Mouse (Mus musculus) heart, adult 18-20 months (tissue): ENCODE results near the gene Mfsd12. TPM values are rescaled to one million over a fixed set of nuclear protein-coding genes. Genes with fewer than 3 reads are reported as not detected.

Source experiments
- DNase-seq, 2 experiments: peaks; one replicate each; pipeline ENCODE4 v3.0.0; 2021 to 2022; ENCODE audit warnings: mixed read lengths in 1 of 2
- total RNA-seq, 2 experiments: library from RNA; stranded (reverse); gene quantifications; 2 replicates each; pipeline ENCODE4 v1.2.3; 2021

Mfsd12 gene
- total RNA-seq, 2 experiments from 2014 or later: 11.0 to 12.7 TPM

DNA sequence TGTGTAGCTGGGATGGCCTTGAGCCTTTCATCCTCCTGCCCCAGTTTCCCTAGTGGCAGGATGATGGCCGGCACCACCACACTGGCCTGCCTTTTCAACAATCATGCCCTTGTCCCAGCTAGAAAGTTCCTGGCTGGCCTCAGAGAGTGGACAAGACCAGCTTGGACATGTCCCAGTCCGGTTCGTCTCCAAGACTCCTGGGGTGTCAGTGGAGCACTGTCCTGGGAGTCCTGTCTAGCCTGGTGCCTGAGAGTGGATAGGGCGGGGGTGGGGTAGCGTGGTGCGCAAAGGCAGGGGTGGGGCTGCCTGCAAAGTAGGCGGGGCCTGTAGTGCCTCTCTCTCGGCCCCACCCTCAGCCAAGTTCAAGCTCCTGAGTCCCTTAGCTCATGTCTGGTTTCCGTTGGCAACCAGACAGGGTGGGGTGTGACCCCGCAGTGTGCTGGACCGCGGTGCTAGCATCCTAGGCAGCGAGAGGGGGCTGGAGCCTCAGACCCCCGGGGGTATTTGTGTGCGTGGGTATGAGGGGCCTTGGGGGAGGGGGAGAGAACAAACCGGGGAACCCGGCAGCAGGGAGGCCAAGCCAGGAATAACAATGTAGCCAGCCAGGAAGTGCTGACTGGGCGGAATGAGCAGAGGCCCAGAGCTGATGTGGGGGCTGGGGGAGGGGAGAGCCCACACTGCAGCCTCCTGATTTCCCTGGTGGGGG lies 44.4 kb downstream of the Mfsd12 start:
- peak; percentile 86 to 93 for DNase-seq

DNA sequence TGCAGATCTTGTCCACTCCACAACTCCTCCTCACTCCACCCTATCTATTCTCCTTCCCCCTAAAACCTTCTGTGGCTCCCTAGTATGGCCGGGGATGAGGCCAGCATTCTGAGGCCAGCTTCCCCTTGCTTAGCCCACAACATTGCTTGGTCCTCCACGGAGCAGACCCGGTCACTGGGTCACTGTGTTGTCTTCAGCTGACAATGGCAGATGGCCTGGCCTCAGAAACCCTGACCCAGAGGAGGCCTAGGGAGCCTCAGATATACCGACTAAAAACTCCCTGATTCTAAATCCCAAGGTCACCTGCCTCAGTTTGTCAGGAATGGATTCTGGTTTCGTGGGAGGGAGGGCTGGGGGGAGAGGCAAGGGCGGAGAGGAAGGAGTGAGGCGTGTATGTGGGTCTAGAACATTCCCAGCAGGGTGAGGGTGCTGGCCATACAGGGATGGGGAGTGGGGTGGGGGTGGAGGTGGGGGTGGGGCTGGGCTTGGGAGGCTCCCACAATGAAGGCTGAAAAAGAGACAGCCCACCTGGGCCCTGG lies 45.0 kb downstream of the Mfsd12 start:
- no peak for DNase-seq

DNA sequence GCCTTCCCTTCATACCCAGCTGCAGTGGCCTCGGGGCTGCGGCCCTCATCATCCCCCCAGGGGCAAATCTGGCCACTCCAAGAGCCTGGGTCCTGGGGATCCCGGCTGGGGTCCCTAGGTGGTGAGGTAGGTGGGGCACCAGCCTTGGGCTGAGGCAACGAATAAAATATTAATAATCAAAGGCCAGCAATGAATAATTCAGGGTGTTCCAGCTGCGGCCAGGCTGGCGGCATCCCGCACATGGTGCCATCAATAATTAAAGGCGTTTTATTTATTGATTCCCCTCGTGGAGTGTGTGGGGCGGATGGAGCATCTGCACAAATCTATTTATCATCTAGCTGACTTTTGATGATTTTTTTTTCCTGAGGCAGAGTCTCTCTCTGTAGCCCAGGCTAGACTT lies 46.2 kb downstream of the Mfsd12 start:
- DNase-seq: no peak

DNA sequence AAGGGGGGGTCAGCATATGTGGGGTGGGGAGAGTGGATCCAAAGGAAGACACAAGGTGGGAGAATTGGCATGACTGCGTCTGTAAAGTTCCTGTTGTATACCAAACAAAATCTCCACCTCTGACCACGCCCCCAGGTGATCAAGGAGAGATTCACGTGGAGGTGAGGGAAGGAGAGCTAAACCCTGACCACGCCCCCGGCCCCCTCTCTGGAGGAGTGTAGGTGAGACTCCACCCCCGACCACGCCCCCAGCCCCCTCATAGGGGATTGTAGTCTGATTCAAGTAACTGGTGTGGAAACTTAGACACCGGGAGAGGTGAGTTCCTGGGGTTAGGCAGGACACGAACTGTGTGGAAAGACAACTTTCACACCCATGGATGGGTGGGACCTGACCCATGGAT lies 46.8 kb downstream of the Mfsd12 start:
- no peak for DNase-seq

DNA sequence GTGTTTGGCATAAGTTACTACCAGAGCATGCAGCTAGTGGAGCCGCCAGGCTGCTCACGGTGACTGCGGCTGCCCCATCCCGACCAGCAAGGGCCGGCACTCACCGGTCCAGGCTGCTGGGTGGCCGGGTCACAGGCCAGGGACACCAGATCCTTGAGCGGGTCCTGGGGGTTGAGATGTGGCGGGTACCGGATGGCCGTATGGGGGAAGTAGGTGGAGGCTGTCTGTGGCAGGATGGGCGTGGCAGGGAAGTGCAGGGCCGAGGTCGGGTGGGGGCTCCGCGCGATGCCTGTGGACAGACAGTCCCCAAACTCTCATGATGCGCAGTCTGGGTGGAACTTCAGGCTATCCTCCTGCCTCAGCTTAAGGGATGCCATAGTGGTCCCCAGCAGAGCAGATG lies 47.4 kb downstream of the Mfsd12 start:
- DNase-seq: peak; percentile 51 to 76

DNA sequence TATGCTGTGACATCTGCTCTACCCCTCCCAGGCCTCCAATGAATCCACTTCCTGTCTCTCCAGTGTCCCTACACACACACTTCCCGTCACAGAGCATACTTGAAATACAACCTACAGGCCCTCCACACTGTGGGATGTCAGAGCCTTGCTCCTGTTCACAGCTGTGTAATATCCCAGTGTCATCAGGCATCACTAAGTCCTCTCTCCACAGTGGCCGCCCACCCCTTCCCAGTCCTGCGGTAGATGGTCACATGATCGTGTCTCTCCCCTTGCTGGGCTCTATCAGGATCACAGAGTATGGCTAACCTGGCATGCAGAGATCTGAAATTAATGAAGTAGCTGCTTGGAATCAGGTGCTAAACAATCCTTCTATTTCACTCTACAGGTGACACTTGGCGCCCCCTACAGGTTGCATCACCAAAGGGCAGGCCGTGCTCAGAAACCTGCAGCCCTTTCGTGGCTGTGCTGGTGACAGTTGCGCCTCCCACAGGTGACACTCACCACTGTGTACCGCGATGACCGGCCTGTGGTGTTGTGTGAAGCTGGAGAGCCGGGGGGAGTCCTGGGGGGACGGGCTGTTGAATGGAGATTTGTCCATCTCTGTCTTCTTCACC lies 48.4 kb downstream of the Mfsd12 start:
- peak in 1 of 2 experiments; percentile 80 for DNase-seq

DNA sequence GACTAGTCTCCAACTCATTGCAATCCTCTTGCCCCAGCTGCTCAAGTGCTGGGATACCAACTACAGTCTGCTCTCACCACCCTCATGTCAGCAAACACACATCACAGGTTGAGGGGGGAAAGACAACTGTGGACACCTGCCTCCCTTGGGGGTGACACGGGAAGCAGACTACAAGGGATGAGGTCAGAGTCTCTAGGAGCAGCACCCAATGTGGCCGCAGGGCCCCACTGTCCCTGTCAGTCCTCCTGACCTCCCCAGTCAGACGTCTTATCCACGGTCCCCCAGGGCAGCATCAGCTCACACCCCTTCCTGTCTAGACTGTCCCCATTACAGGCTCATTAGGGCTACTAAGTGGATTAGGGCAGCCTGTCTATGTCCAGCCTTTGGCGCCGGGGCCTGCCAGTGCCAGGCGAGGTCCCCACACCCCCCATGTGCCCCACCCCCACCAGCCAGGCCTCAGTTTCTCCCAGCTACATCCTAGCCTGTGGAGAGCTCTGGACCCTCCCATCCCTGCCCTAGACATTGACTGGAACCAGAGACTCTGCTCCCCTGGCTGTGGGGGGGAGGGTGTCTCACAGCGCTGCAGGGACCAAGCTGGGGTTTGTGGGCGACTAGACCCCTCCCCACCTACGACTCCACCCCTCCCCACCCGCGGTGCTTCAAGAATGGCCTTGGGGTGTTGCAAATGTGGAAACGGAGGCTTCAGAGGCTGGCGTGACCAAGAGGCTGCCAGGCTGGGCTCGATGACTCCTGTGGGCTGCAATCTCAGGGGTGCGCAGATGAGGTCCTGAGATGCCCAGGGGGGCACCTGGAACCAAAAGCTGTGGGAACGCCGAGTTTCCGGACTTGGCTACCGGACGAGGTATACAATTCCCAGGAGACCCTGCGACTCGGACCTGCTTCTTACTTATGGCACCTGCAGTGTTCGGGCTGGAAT lies 49.5 kb downstream of the Mfsd12 start:
- no peak for DNase-seq

DNA sequence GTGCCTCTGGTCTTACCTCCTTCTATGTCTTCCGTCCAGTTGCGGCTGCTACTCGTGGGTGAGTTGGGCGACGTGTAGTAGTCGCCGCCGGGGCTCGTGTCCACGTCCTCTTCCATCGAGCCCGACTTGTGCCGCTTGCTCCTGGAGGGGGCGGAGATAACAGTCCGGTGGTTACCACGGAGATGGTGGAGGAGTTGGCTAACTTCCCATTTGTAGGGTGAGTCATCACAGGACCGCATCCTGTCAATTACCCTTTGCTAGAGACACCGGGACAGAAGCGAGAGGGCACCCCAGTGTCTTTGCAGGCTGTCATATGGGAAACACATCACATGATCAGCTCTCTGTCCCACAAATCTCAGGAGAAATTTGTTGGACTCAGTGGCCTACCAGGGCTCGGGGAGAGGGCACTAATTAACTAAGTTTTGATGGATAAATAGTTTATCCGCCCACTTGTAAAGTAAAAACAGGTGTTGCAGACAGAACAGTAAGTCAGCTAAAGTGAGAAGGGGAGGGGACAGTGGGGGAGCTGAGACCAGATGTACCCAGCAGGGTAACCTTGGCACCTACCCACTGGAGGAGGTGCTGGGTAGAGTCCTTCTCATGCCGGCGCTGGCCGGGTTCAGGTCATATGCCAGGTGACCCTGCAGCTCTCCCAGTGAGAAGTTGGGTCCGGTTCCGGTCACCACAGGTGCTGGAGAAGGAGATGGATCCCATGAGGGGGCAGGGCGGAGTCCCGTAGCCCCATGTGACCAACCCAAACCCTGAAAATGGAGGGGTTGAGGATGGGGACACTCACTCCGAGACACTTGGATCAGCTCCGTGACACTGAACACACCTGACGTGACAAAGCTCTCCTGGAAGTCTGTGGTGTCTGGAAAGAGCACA lies 50.5 kb downstream of the Mfsd12 start:
- peak; percentile 90 to 96 for DNase-seq

DNA sequence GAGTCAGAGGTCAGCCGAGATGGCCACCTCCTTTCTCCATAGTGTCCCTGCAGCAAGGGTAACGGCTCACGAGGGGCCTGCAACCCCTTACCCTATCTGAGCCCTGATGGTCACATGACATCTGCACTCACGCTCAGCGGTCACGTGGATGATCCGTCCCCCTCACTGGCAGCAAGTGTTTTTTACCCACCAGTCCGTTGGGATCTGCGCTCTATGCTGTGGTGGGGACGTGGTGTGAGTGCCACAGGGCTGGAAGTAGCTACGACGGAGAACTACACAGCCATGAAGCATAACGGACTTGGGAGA lies 51.1 kb downstream of the Mfsd12 start:
- no peak for DNase-seq

DNA sequence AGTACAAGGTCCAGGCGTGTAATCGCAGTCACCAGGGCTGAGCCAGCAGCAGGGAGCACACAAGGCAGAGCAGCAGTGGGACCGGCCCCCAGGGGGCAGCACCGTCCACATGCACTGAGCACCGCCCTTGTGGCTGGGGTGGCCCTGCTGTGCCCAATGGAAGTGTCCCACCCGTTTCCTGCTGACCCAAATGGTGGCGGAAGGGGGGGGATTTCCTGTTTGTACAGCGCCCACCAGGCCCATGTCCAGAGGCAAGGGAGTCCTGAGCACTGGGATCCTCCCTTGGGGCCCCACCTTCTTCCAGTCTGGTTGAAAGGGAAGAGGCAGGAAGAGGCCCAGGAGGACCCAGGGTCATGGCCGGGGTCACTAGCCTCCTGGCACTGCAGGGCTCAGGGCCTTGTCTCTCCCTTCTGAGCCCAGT lies 51.6 kb downstream of the Mfsd12 start:
- DNase-seq: peak; percentile 92 to 95

DNA sequence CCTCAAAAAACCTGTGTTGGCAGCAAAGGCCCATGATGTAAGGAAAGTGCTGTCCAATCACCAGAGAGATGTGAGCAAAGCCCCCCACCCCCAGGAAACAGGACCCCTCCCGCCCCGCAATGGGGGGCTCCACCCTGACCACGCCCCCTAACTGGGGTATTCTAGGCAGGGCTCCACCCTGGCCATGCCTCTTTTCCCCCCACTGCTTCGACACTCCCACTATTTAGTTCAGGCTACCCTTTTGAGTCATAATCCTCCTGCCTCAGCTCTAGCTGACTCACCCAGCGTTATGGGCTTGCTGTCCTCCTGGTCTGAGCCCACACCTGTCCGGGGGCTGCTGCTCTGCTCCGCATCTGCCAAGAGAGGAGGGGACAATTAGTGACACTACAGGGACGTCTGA lies 52.0 kb downstream of the Mfsd12 start:
- DNase-seq: no peak

DNA sequence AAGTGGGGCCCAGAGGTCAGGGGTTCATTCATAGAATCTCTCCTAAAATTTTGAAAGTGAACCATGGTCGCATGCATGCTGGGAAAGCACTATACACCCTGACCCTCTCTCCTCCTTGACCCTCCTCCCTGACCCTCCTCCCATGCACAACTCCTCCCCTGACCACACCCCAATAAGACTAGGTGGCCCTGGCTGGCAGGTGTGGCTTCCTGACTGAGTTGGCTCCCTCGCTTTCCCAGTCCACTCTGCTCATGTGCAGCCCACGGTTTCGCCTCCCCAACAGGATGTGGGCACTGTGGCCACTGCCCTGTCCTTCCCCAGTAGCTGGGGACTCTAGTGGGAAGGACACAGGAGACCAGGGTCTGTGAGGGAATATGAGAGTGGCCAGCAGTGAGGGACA lies 53.1 kb downstream of the Mfsd12 start:
- no peak for DNase-seq

DNA sequence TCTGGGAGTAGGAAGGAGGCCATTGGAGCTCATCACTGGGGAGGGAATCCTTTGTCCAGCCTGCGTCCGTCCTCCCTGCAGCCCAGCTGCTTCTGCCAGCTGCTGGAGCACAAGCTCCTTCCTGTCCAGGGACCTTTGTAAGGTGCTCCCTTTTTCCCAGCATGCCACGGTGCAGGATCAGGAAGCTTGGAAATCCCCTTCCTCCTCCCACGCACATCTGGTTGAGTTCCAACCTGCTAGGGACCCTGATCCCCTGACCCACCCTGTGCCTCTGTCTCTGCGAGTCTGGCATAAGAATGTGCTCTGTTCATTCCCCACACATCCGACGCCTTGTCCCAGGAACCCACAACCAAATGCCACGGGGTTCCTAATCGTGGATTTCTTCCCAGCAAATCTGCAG lies 53.7 kb downstream of the Mfsd12 start:
- peak; percentile 76 to 81 for DNase-seq

DNA sequence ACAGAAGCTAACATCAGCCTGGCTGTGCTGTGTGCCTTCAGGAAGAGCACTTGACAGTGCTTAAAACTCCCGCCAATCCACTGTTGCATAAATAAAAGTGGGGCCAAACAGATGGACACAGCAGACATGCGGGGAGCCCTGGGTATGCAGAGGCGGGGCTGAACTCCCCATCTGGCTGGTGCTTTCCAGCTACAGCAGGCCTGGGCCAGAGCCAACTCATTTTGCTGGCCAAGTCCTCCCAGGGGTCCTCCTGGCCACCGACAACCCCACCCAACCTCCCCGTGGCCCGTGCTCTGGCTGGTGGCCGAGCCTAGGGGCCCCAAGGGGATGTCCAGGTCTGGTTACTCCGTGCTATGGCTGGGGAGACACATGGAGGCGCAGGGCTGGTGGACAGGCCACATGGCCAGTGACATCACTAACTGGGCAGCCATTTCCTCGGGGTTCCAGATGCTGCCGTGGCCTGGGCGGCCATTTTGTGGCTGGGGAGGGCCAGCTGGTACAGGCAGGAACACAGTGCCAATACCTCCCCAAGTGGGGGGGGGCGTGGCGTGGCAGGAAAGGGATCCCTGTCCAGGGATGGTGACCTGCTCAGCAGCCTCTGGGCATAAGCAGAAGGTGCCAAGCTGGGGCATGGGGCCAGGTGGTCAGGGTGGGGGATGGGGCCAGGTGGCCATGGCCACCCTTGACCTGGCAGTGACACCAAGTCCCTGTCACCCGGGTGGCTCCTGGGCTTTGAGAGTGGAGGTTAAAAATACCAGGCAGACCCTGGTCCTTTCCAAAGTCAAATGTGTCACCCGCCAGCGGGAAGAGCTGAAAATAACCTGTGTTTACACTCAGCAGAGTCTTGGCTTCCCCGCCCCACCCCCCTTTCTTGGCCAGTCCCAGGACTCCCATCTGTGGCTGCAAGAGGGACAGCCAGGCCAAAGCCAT lies 54.4 kb downstream of the Mfsd12 start:
- DNase-seq: peak; percentile 95 to 97

DNA sequence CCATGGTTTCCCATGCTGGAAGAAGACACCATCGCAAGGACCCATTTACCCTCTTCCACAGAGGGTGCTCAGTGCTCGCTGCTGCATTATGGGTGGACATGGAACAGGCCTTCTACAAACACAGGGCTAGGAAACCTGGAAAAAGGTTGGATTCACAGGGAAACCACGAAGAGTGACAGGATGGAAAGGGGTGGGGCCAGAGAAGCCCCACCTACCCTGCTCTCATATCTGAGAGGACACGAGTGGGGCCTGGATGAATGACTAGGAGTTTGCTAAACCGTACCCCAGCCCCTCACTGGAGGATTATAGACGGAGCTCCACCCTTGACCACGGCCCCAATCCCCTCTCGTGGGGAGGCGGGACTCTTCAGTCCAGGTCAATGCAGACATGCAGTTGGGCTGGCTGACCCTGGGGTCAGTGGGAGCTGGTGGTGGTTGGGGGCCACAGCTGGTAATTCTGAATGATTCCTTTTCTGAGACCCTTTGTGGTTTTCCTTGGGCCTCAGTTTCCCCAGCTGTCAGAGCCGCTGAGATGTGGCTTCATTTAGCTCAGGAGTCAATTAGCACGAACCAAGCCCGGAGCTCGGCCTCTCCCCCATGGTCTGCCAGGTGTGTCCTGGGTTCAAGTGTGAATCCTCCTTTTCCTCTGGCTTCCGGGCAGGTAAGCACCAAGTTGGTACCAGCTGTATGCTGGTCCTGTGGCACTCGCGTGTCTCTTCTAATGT lies 55.5 kb downstream of the Mfsd12 start:
- DNase-seq: no peak

DNA sequence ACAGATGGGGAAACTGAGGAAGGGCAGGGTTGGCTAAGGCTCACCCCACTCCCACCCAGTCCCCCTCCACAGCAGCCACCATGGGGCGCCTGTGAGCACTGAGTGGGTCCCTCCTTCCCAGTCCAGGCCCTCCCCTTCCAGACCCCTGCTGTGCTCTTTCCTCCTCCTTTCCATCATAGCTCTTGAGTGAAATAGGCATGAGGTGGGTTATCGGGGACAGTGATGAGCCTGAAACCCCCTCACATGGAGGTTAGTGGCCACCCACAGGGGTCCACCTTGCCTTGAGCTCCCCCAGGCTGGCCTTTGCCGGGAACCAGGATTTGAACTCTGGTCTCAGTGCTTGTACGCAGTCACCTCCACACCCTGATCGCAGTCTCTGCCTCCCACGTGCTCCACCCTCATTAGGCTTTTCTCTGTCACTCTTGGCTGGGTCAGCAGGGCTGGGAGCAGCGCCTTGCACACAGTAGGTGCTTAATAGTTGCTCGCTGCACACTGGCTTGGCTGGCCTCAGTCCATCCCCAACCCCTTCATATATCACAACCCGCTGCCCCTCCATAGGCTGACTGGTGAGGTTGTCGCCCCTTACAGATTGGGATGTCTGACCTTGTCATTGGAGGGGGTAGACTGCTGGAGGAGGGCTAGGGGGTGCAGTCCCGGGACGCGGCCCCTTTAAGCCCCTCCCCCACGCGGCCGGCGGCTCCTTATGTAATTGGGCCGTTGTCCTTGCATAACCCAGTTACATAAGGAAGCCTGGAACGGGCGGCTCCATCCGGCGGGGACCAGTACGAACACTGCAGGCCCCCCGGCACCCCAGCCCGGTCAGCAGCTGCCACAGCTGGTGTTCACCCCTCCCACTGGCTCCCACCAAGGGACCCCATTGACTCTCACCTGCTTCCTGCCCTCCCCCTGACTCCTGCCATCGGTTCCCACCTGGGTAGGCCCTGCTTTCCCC lies 56.3 kb downstream of the Mfsd12 start:
- DNase-seq: peak; percentile 93 to 95

DNA sequence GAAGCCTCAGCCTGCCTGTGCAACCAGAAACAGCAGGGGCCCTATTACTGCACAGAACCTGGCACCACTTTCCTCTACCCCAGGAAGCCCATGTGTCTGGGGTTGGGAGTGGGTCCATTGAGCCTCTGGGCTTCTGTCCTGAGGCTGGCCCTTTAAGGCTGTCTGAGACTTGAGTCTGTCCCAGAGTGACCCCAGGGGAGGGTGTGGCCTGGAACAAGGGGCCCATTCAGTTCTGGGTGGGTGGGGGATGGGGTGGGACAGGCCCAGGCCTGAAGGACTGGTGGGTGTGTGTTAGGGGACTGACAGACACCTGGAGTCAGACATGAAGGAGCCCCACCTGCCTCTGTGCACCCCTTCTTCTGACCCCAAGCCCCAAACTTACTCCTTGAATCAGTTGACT lies 57.4 kb downstream of the Mfsd12 start:
- DNase-seq: peak; percentile 72 to 75

DNA sequence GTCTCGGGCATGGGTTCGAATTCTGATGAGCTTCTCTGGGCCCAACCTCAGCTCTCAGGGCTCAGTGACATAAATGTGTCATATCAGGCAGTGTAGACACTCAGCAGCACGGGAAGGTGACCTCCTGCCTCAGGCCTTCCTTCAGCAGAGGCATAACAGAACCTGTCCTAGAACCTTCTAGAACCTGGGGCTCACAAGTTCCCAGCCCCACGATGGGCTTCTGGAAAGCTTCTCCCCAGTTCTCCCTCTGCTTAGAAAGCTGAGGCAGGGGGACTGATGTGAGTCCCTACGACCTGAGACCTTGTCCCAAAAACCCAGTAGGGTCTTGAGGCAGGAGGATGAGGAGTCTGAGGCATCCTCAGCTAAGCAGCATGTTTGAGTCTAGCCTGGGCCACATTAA lies 57.9 kb downstream of the Mfsd12 start:
- DNase-seq: no peak
